In genomic region chr15:79096556-79096955, GRCm38 (mm10) we compare ENCODE assay signal across 11 mouse cellular contexts. TPM values are rescaled to one million over a fixed set of nuclear protein-coding genes. Genes with fewer than 3 reads are reported as not detected.
A peak's percentile ranks its signal among the peaks of the same experiment; 100 is the strongest.
DNase-seq lines count a peak whose midpoint lies in the region; ATAC-seq and TF ChIP-seq lines count a peak whose summit lies in the region.
"Had no signal": no experiment of that assay in that cellular context is flagged by ENCODE, and none has a peak within 500 bp of the region (broad histone marks: within the 10 kb centered on the region; RNA-seq: fewer than 3 reads in every experiment).

No protein-coding gene starts in this region.

- no peak overlapping the region for H3K4me2 ChIP-seq in lung, embryonic 14.5 days
- H3K4me2 ChIP-seq in stomach, embryonic 16.5 days (ENCODE audit: low read depth, low read length) = no peak overlapping the region
- H3K4me2 ChIP-seq: neural tube, embryonic 12.5 days had no signal

- peaks cover 46% of the 10 kb centered on the region for H3K36me3 ChIP-seq in lung, embryonic 14.5 days (ENCODE audit: insufficient read depth)
- no peaks in the 10 kb centered on the region for H3K36me3 ChIP-seq in stomach, embryonic 16.5 days (ENCODE audit: control insufficient read depth, insufficient read depth, low read length)

- 49% methylated on average over 3 of the region's 3 CpGs for WGBS in lung, embryonic 14.5 days
- 59% methylated on average over 3 of the region's 3 CpGs for WGBS in stomach, embryonic 16.5 days

- no peaks in the 10 kb centered on the region for H3K9me3 ChIP-seq in lung, embryonic 14.5 days (ENCODE audit: low read depth, low read length)
- H3K9me3 ChIP-seq in stomach, embryonic 16.5 days (replicated peaks; ENCODE audit: control insufficient read depth, low read length) = no peaks in the 10 kb centered on the region
- H3K9me3 ChIP-seq: neural tube, embryonic 12.5 days had no signal

- H3K27me3 ChIP-seq in lung, embryonic 14.5 days (ENCODE audit: insufficient read depth, low read length) = no peaks in the 10 kb centered on the region
- H3K27me3 ChIP-seq in stomach, embryonic 16.5 days (ENCODE audit: control insufficient read depth, insufficient read depth, low read length) = no peaks in the 10 kb centered on the region
- H3K27me3 ChIP-seq: neural tube, embryonic 12.5 days had no signal

- H3K4me3 ChIP-seq in lung, embryonic 14.5 days (ENCODE audit: low read depth, low read length) = no peak overlapping the region
- H3K4me3 ChIP-seq in stomach, embryonic 16.5 days (replicated peaks; ENCODE audit: low read length) = no peak overlapping the region
- H3K4me3 ChIP-seq: neural tube, embryonic 12.5 days had no signal

- H3K27ac ChIP-seq in lung, embryonic 14.5 days (ENCODE audit: low read depth) = peak overlapping the region; percentile 31; the same call in 1 of the 2 replicates
- H3K27ac ChIP-seq in stomach, embryonic 16.5 days (ENCODE audit: low read length) = peak overlapping the region; percentile 95
- H3K27ac ChIP-seq: neural tube, embryonic 12.5 days had no signal

- no peak overlapping the region for H3K9ac ChIP-seq in lung, embryonic 14.5 days
- H3K9ac ChIP-seq in stomach, embryonic 16.5 days (ENCODE audit: low read length) = 0 out of 2 replicates have a peak overlapping the region, but pooled peaks have one; percentile 19
- H3K9ac ChIP-seq: neural tube, embryonic 12.5 days had no signal

- H3K4me1 ChIP-seq in lung, embryonic 14.5 days (ENCODE audit: insufficient read depth) = peaks cover 27% of the 10 kb centered on the region
- H3K4me1 ChIP-seq in stomach, embryonic 16.5 days (ENCODE audit: control insufficient read depth, insufficient read depth, low read length) = peaks cover 36% of the 10 kb centered on the region
- H3K4me1 ChIP-seq: neural tube, embryonic 12.5 days had no signal

- peak; percentile 56 to 78 for DNase-seq in adrenal gland, adult (ENCODE audit: inconsistent age in 2 of 2, low spot score in 1 of 2)
- no peak for DNase-seq in adrenal gland, adult 8-10 months
- DNase-seq in lung, embryonic 14.5 days = peak; percentile 36
- no peak for DNase-seq in lung, postnatal 4 days
- peak; percentile 57 to 71 for DNase-seq in kidney, adult 8-10 months
- DNase-seq in natural killer cell, adult 2 months (ENCODE audit: low spot score in 2 of 2) = no peak
- DNase-seq in cerebellum, adult 11-12 months = no peak
- DNase-seq: spleen, adult 18-20 months had no signal

- ATAC-seq in lung, embryonic 14.5 days (ENCODE audit: insufficient read depth) = no peak
- no peak for ATAC-seq in stomach, embryonic 16.5 days (ENCODE audit: insufficient read depth, low FRiP score)
- ATAC-seq: hindbrain, embryonic 16.5 days had no signal

- no peak for TF ChIP-seq CTCF in lung, embryonic 14.5 days (IDR thresholded peaks at IDR 0.05; ENCODE audit: low read depth)

RNA-seq across cellular contexts. Expression of gene Micall1, which starts 12.1 kb away (rescaled TPM):
- 10 to 100 TPM; 40.6 to 88.2 (median 55.8) TPM for total RNA-seq in adrenal gland, adult 8-10 months (2022)
- polyA plus RNA-seq in lung, embryonic 14.5 days (2014; fragmentation: Nextera tagmentation; extraction: Ambion mirVana) = 7.5 and 9.0 TPM in 2 replicates
- polyA plus RNA-seq in stomach, embryonic 16.5 days (2015; fragmentation: Nextera tagmentation; extraction: Ambion mirVana) = 10.4 and 11.2 TPM in 2 replicates

RNA-seq across cellular contexts. Expression of gene Eif3l, which starts 21.6 kb away (rescaled TPM):
- total RNA-seq in adrenal gland, adult 8-10 months (2022) = 100 to 1,000 TPM; 136 to 157 (median 140) TPM
- polyA plus RNA-seq in lung, embryonic 14.5 days (2014; fragmentation: Nextera tagmentation; extraction: Ambion mirVana) = 243 and 249 TPM in 2 replicates
- polyA plus RNA-seq in stomach, embryonic 16.5 days (2015; fragmentation: Nextera tagmentation; extraction: Ambion mirVana) = 208 and 211 TPM in 2 replicates

RNA-seq across cellular contexts. Expression of gene Ankrd54, which starts 33.9 kb away (rescaled TPM):
- total RNA-seq in adrenal gland, adult 8-10 months (2022) = 10 to 100 TPM; 24.6 to 34.9 (median 28.2) TPM
- polyA plus RNA-seq in lung, embryonic 14.5 days (2014; fragmentation: Nextera tagmentation; extraction: Ambion mirVana) = 54.4 and 55.4 TPM in 2 replicates
- polyA plus RNA-seq in stomach, embryonic 16.5 days (2015; fragmentation: Nextera tagmentation; extraction: Ambion mirVana) = 35.7 and 35.8 TPM in 2 replicates

RNA-seq across cellular contexts. Expression of gene Polr2f, which starts 44.3 kb away (rescaled TPM):
- 100 to 1,000 TPM; 120 to 161 (median 139) TPM for total RNA-seq in adrenal gland, adult 8-10 months (2022)
- 315 and 325 TPM in 2 replicates for polyA plus RNA-seq in lung, embryonic 14.5 days (2014; fragmentation: Nextera tagmentation; extraction: Ambion mirVana)
- polyA plus RNA-seq in stomach, embryonic 16.5 days (2015; fragmentation: Nextera tagmentation; extraction: Ambion mirVana) = 281 and 302 TPM in 2 replicates

RNA-seq across cellular contexts. Expression of gene 1700088E04Rik, which starts 44.5 kb away (rescaled TPM):
- total RNA-seq in adrenal gland, adult 8-10 months (2022) = 10 to 100 TPM in 2 of 4 experiments, 1 to 10 TPM in 2; 7.0 to 14.8 (median 10.2) TPM
- polyA plus RNA-seq in lung, embryonic 14.5 days (2014; fragmentation: Nextera tagmentation; extraction: Ambion mirVana) = 6.0 and 7.1 TPM in 2 replicates
- polyA plus RNA-seq in stomach, embryonic 16.5 days (2015; fragmentation: Nextera tagmentation; extraction: Ambion mirVana) = 6.9 and 7.3 TPM in 2 replicates

Comparison
In these comparisons a context has a peak if more than half of its experiments do, and no peak if none do; other contexts are left out.
1. DNase-seq: peak in adrenal gland, adult (2 of 2), lung, embryonic 14.5 days (single experiment) and kidney, adult 8-10 months (2 of 2); none in adrenal gland, adult 8-10 months (single experiment), lung, postnatal 4 days (0 of 2), natural killer cell, adult 2 months (0 of 2) and cerebellum, adult 11-12 months (single experiment).